Mouse (Mus musculus): ENCODE data around the gene Adcy2. TPM values are rescaled to one million over a fixed set of nuclear protein-coding genes. Genes with fewer than 3 reads are reported as not detected.

The Adcy2 gene
- polyA plus RNA-seq, 2 experiments, result 0.33 to 0.38 TPM

GRCm38 (mm10) chr13:68984000-68984399, 15.3 kb downstream of the Adcy2 start:
- H3K4me1 ChIP-seq (replicated peaks; ENCODE audit: control insufficient read depth in 2 of 2, insufficient read depth in 2 of 2, low read length in 1 of 2), result no peaks in the 10 kb centered on the region
- H3K4me2 ChIP-seq (ENCODE audit: low read depth), result no peak overlapping the region
- H3K27ac ChIP-seq, result no peak overlapping the region
- H3K27me3 ChIP-seq (ENCODE audit: control insufficient read depth, insufficient read depth, low read length), result no peaks in the 10 kb centered on the region
- no peak for DNase-seq (ENCODE audit: low read depth in 3 of 3, low spot score in 3 of 3)
- 73% methylated on average over 15 of the region's 15 CpGs for WGBS (ENCODE audit: insufficient replicate concordance)
- no peak for TF ChIP-seq EP300 (IDR thresholded peaks at IDR 0.05; ENCODE audit: low read depth)
- no peak for TF ChIP-seq CTCF (IDR thresholded peaks at IDR 0.05; ENCODE audit: low read depth)
- no peaks in the 10 kb centered on the region for H3K36me3 ChIP-seq (replicated peaks; ENCODE audit: control insufficient read depth, insufficient read depth, low read depth)
- ATAC-seq (ENCODE audit: insufficient read depth), result no peak
- H3K9me3 ChIP-seq (ENCODE audit: control insufficient read depth, low read length), result no peaks in the 10 kb centered on the region
- no peak overlapping the region for H3K4me3 ChIP-seq (ENCODE audit: insufficient read depth in 1 of 2, low read depth in 2 of 2, low read length in 2 of 2)
- H3K9ac ChIP-seq (replicated peaks), result no peak overlapping the region

GRCm38 (mm10) chr13:68981048-68981447, 18.3 kb downstream of the Adcy2 start:
- H3K4me2 ChIP-seq (ENCODE audit: low read depth), result no peak overlapping the region
- no peak overlapping the region for H3K9ac ChIP-seq (replicated peaks)
- ATAC-seq (ENCODE audit: insufficient read depth) (no peak), DNase-seq (ENCODE audit: low read depth in 3 of 3, low spot score in 3 of 3) (no peak)
- TF ChIP-seq CTCF (IDR thresholded peaks at IDR 0.05; ENCODE audit: low read depth), result no peak
- no peak for TF ChIP-seq EP300 (IDR thresholded peaks at IDR 0.05; ENCODE audit: low read depth)
- no peak overlapping the region for H3K27ac ChIP-seq
- no peaks in the 10 kb centered on the region for H3K4me1 ChIP-seq (replicated peaks; ENCODE audit: control insufficient read depth in 2 of 2, insufficient read depth in 2 of 2, low read length in 1 of 2)
- H3K4me3 ChIP-seq (ENCODE audit: insufficient read depth in 1 of 2, low read depth in 2 of 2, low read length in 2 of 2), result no peak overlapping the region
- 54% methylated on average over 2 of the region's 2 CpGs for WGBS (ENCODE audit: insufficient replicate concordance)
- H3K36me3 ChIP-seq (replicated peaks; ENCODE audit: control insufficient read depth, insufficient read depth, low read depth), result no peaks in the 10 kb centered on the region
- no peaks in the 10 kb centered on the region for H3K9me3 ChIP-seq (ENCODE audit: control insufficient read depth, low read length)
- no peaks in the 10 kb centered on the region for H3K27me3 ChIP-seq (ENCODE audit: control insufficient read depth, insufficient read depth, low read length)

- 29% methylated on average over 3 of the region's 3 CpGs for WGBS (ENCODE audit: insufficient replicate concordance)
Observed at GRCm38 (mm10) chr13:68973143-68973542, 26.2 kb downstream of the Adcy2 start.

GRCm38 (mm10) chr13:68961580-68961979, 37.8 kb downstream of the Adcy2 start:
- no peak overlapping the region for H3K4me2 ChIP-seq (ENCODE audit: low read depth)
- WGBS (ENCODE audit: insufficient replicate concordance), result 66% methylated on average over 5 of the region's 5 CpGs
- no peak for DNase-seq (ENCODE audit: low read depth in 3 of 3, low spot score in 3 of 3)
- no peak overlapping the region for H3K9ac ChIP-seq (replicated peaks)
- no peak for TF ChIP-seq EP300 (IDR thresholded peaks at IDR 0.05; ENCODE audit: low read depth)
- TF ChIP-seq CTCF (IDR thresholded peaks at IDR 0.05; ENCODE audit: low read depth), result no peak
- no peaks in the 10 kb centered on the region for H3K4me1 ChIP-seq (replicated peaks; ENCODE audit: control insufficient read depth in 2 of 2, insufficient read depth in 2 of 2, low read length in 1 of 2)
- no peak overlapping the region for H3K4me3 ChIP-seq (ENCODE audit: insufficient read depth in 1 of 2, low read depth in 2 of 2, low read length in 2 of 2)
- H3K36me3 ChIP-seq (replicated peaks; ENCODE audit: control insufficient read depth, insufficient read depth, low read depth), result no peaks in the 10 kb centered on the region
- no peak overlapping the region for H3K27ac ChIP-seq
- no peaks in the 10 kb centered on the region for H3K27me3 ChIP-seq (ENCODE audit: control insufficient read depth, insufficient read depth, low read length)
- no peaks in the 10 kb centered on the region for H3K9me3 ChIP-seq (ENCODE audit: control insufficient read depth, low read length)
- no peak for ATAC-seq (ENCODE audit: insufficient read depth)

More at GRCm38 (mm10) chr13:68973143-68973542, 26.2 kb downstream of the Adcy2 start:
- H3K4me1 ChIP-seq (replicated peaks; ENCODE audit: control insufficient read depth in 2 of 2, insufficient read depth in 2 of 2, low read length in 1 of 2), result no peaks in the 10 kb centered on the region
- TF ChIP-seq EP300 (IDR thresholded peaks at IDR 0.05; ENCODE audit: low read depth) (no peak), CTCF (IDR thresholded peaks at IDR 0.05; ENCODE audit: low read depth) (no peak)
- H3K4me3 ChIP-seq (ENCODE audit: insufficient read depth in 1 of 2, low read depth in 2 of 2, low read length in 2 of 2), result no peak overlapping the region
- ATAC-seq (ENCODE audit: insufficient read depth), result no peak
- no peaks in the 10 kb centered on the region for H3K9me3 ChIP-seq (ENCODE audit: control insufficient read depth, low read length)
- no peak overlapping the region for H3K9ac ChIP-seq (replicated peaks)
- H3K27me3 ChIP-seq (ENCODE audit: control insufficient read depth, insufficient read depth, low read length), result no peaks in the 10 kb centered on the region
- no peak for DNase-seq (ENCODE audit: low read depth in 3 of 3, low spot score in 3 of 3)
- no peak overlapping the region for H3K4me2 ChIP-seq (ENCODE audit: low read depth)
- no peaks in the 10 kb centered on the region for H3K36me3 ChIP-seq (replicated peaks; ENCODE audit: control insufficient read depth, insufficient read depth, low read depth)
- no peak overlapping the region for H3K27ac ChIP-seq

GRCm38 (mm10) chr13:68960513-68960912, 38.8 kb downstream of the Adcy2 start:
- no peak for ATAC-seq (ENCODE audit: insufficient read depth)
- Histone ChIP-seq H3K4me2 (ENCODE audit: low read depth) (no peak overlapping the region), H3K9ac (replicated peaks) (no peak overlapping the region), H3K27me3 (ENCODE audit: control insufficient read depth, insufficient read depth, low read length) (no peaks in the 10 kb centered on the region), H3K36me3 (replicated peaks; ENCODE audit: control insufficient read depth, insufficient read depth, low read depth) (no peaks in the 10 kb centered on the region), H3K4me3 (ENCODE audit: insufficient read depth in 1 of 2, low read depth in 2 of 2, low read length in 2 of 2) (no peak overlapping the region), H3K9me3 (ENCODE audit: control insufficient read depth, low read length) (no peaks in the 10 kb centered on the region), H3K27ac (no peak overlapping the region), H3K4me1 (replicated peaks; ENCODE audit: control insufficient read depth in 2 of 2, insufficient read depth in 2 of 2, low read length in 1 of 2) (no peaks in the 10 kb centered on the region)
- WGBS (ENCODE audit: insufficient replicate concordance), result 58% methylated on average over 6 of the region's 6 CpGs
- TF ChIP-seq CTCF (IDR thresholded peaks at IDR 0.05; ENCODE audit: low read depth), result no peak
- no peak for DNase-seq (ENCODE audit: low read depth in 3 of 3, low spot score in 3 of 3)

Measured in liver, embryonic 14.5 days (tissue).